ENCODE assay signal across 7 mouse cellular contexts in the genomic region with DNA sequence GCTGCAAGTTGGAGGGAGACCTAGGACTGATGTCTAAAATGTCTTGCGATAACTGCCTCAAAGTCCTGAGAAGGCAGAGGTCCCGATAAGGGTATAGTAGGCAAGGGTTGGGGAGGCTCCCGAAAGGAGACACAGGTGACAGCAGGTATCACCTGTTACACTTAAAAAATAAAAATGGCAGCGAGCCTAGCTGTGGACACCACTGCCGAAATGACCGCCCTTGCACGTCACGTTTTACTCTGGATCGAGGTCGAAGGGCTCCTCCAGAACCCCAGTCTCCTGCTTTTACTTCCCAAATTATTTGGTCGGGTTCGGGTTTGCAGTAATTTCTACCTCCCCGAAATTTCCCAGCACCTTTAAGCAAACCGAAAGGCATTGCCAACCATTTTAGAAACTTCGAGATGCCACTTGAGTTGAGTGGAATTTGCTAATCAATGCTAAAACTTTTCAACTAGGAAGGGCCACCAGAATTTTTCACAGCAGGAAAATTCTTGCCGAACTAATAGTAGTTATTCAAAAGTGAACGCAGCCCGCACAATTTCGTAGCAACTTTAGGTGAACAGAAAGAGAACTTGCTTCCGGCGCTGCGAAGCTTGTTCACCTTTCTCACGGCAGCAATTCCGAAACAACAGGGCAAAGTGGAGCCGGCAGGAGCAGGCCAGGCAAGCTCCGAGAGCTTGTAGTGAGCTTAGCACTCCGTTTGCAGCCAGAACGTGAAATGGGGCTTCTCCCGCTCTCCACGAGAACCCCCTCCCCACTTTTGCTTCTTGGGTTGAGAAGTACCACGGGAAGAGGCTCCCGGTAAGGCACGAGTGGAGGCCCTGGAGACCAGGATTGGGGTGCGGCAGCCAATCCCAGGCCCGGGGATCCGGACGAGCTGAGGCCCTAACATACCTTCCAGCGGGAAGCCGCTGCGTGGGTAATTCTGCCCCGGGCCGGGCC. TPM values are rescaled to one million over a fixed set of nuclear protein-coding genes. Genes with fewer than 3 reads are reported as not detected.
A peak's percentile ranks its signal among the peaks of the same experiment; 100 is the strongest.
DNase-seq lines count a peak whose midpoint lies in the region; ATAC-seq lines count a peak whose summit lies in the region.

No protein-coding gene starts in this region.

- H3K27ac ChIP-seq in forebrain, embryonic 12.5 days: no peak overlapping the region
- H3K27ac ChIP-seq in liver, embryonic 11.5 days (ENCODE audit: low read depth, low read length): no peak overlapping the region

- no peak for ATAC-seq in forebrain, embryonic 12.5 days (ENCODE audit: low FRiP score)
- ATAC-seq in liver, embryonic 11.5 days (replicated peaks; ENCODE audit: low FRiP score): no peak

- H3K36me3 ChIP-seq in forebrain, embryonic 12.5 days (replicated peaks): no peaks in the 10 kb centered on the region
- no peaks in the 10 kb centered on the region for H3K36me3 ChIP-seq in liver, embryonic 11.5 days (ENCODE audit: control insufficient read depth, insufficient read depth, low read length)

- H3K4me1 ChIP-seq in forebrain, embryonic 12.5 days: peaks cover 42% of the 10 kb centered on the region
- no peaks in the 10 kb centered on the region for H3K4me1 ChIP-seq in liver, embryonic 11.5 days (replicated peaks; ENCODE audit: control insufficient read depth, insufficient read depth, low read length)

- peak overlapping the region; percentile 31 for H3K4me3 ChIP-seq in forebrain, embryonic 12.5 days (replicated peaks)
- H3K4me3 ChIP-seq in liver, embryonic 11.5 days (ENCODE audit: low read depth, low read length): peak overlapping the region; percentile 33

- DNase-seq in retina, embryonic 14.5 days (ENCODE audit: low spot score): peak; percentile 44
- no peak for DNase-seq in retina, postnatal 1 day
- DNase-seq in liver, embryonic 11.5 days (ENCODE audit: low spot score): peak; percentile 44
- DNase-seq in left cerebral cortex, adult 11 months (ENCODE audit: low spot score): no peak
- no peak for DNase-seq in right cerebral cortex, postnatal 10 days (ENCODE audit: low spot score in 2 of 2)
- no peak for DNase-seq in right cerebral cortex, postnatal 14 days

- no peaks in the 10 kb centered on the region for H3K9me3 ChIP-seq in forebrain, embryonic 12.5 days
- H3K9me3 ChIP-seq in liver, embryonic 11.5 days (ENCODE audit: control insufficient read depth, low read length): no peaks in the 10 kb centered on the region

- H3K9ac ChIP-seq in forebrain, embryonic 12.5 days: no peak overlapping the region
- H3K9ac ChIP-seq in liver, embryonic 11.5 days (ENCODE audit: low read depth, low read length): no peak overlapping the region

- peak overlapping the region; percentile 45 for H3K4me2 ChIP-seq in forebrain, embryonic 12.5 days
- H3K4me2 ChIP-seq in liver, embryonic 11.5 days: peak overlapping the region; percentile 55

- WGBS in forebrain, embryonic 12.5 days: under 1% methylated on average over 42 of the region's 42 CpGs
- WGBS in liver, embryonic 11.5 days: 1% methylated on average over 42 of the region's 42 CpGs

- peaks cover 97% of the 10 kb centered on the region for H3K27me3 ChIP-seq in forebrain, embryonic 12.5 days
- H3K27me3 ChIP-seq in liver, embryonic 11.5 days (replicated peaks; ENCODE audit: control insufficient read depth, insufficient read depth, low read length): peaks cover 100% of the 10 kb centered on the region

RNA-seq across cellular contexts. Expression of a gene that starts 0.9 kb away (rescaled TPM):
- polyA plus RNA-seq in forebrain, embryonic 12.5 days (2016; fragmentation: Nextera tagmentation; extraction: Ambion mirVana): 3.3 and 3.6 TPM in 2 replicates
- 0.44 and 0.55 TPM in 2 replicates for polyA plus RNA-seq in liver, embryonic 11.5 days (2014; fragmentation: Nextera tagmentation; extraction: Ambion mirVana)

Comparison
In these comparisons a context has a peak if more than half of its experiments do, and no peak if none do; other contexts are left out.
1. DNase-seq: peak in retina, embryonic 14.5 days (single experiment) and liver, embryonic 11.5 days (single experiment); none in retina, postnatal 1 day (single experiment), left cerebral cortex, adult 11 months (single experiment), right cerebral cortex, postnatal 10 days (0 of 2) and right cerebral cortex, postnatal 14 days (single experiment).